Mouse (Mus musculus): ENCODE measurements around the gene Ola1. TPM values are rescaled to one million over a fixed set of nuclear protein-coding genes. Genes with fewer than 3 reads are reported as not detected.

The Ola1 gene
- polyA plus RNA-seq, 2 experiments = 49.7 to 95.4 TPM

- WGBS = no CpG with 5 or more reads among the region's 2 CpGs
- Histone ChIP-seq H3K27ac (replicated peaks; ENCODE audit: low read depth, low read length) (no peak overlapping the region), H3K27me3 (ENCODE audit: control insufficient read depth, insufficient read depth, low read length) (no peaks in the 10 kb centered on the region), H3K4me3 (replicated peaks; ENCODE audit: low read length) (no peak overlapping the region), H3K36me3 (ENCODE audit: control insufficient read depth, insufficient read depth, low read length) (no peaks in the 10 kb centered on the region), H3K9ac (ENCODE audit: low read depth, low read length, severe bottlenecking) (no peak overlapping the region), H3K9me3 (ENCODE audit: control insufficient read depth, low read length) (no peaks in the 10 kb centered on the region), H3K4me1 (ENCODE audit: control insufficient read depth, insufficient read depth, low read length) (no peaks in the 10 kb centered on the region), H3K4me2 (replicated peaks; ENCODE audit: low read depth, low read length, severe bottlenecking) (no peak overlapping the region)
- ATAC-seq (ENCODE audit: low FRiP score, low read depth) = no peak
- no peak for DNase-seq (ENCODE audit: low spot score)
- TF ChIP-seq POLR2A (IDR thresholded peaks at IDR 0.05; ENCODE audit: borderline replicate concordance, extremely low read depth, insufficient read depth, insufficient read length) = no peak
Measured at GRCm38 (mm10) chr2:73080084-73080483, 138.6 kb downstream of the Ola1 start.

- H3K36me3 ChIP-seq (ENCODE audit: control insufficient read depth, insufficient read depth, low read length) = no peaks in the 10 kb centered on the region
- H3K4me1 ChIP-seq (ENCODE audit: control insufficient read depth, insufficient read depth, low read length) = no peaks in the 10 kb centered on the region
- H3K4me2 ChIP-seq (replicated peaks; ENCODE audit: low read depth, low read length, severe bottlenecking) = no peak overlapping the region
- DNase-seq (ENCODE audit: low spot score) (no peak), ATAC-seq (ENCODE audit: low FRiP score, low read depth) (no peak)
- no peaks in the 10 kb centered on the region for H3K27me3 ChIP-seq (ENCODE audit: control insufficient read depth, insufficient read depth, low read length)
- 72% methylated on average over 15 of the region's 15 CpGs for WGBS
- H3K9ac ChIP-seq (ENCODE audit: low read depth, low read length, severe bottlenecking) = no peak overlapping the region
- no peak for TF ChIP-seq POLR2A (IDR thresholded peaks at IDR 0.05; ENCODE audit: borderline replicate concordance, extremely low read depth, insufficient read depth, insufficient read length)
- H3K9me3 ChIP-seq (ENCODE audit: control insufficient read depth, low read length) = no peaks in the 10 kb centered on the region
- H3K27ac ChIP-seq (replicated peaks; ENCODE audit: low read depth, low read length) = no peak overlapping the region
- no peak overlapping the region for H3K4me3 ChIP-seq (replicated peaks; ENCODE audit: low read length)
Measured at GRCm38 (mm10) chr2:73079311-73079710, 139.4 kb downstream of the Ola1 start.

- no peak for TF ChIP-seq POLR2A (IDR thresholded peaks at IDR 0.05; ENCODE audit: borderline replicate concordance, extremely low read depth, insufficient read depth, insufficient read length)
- H3K4me3 ChIP-seq (replicated peaks; ENCODE audit: low read length) = no peak overlapping the region
- H3K9ac ChIP-seq (ENCODE audit: low read depth, low read length, severe bottlenecking) = no peak overlapping the region
- no peaks in the 10 kb centered on the region for H3K9me3 ChIP-seq (ENCODE audit: control insufficient read depth, low read length)
- H3K27me3 ChIP-seq (ENCODE audit: control insufficient read depth, insufficient read depth, low read length) = no peaks in the 10 kb centered on the region
- H3K27ac ChIP-seq (replicated peaks; ENCODE audit: low read depth, low read length) = no peak overlapping the region
- no peaks in the 10 kb centered on the region for H3K4me1 ChIP-seq (ENCODE audit: control insufficient read depth, insufficient read depth, low read length)
- 91% methylated on average over 11 of the region's 11 CpGs for WGBS
- ATAC-seq (ENCODE audit: low FRiP score, low read depth) = no peak
- H3K36me3 ChIP-seq (ENCODE audit: control insufficient read depth, insufficient read depth, low read length) = no peaks in the 10 kb centered on the region
- DNase-seq (ENCODE audit: low spot score) = no peak
- H3K4me2 ChIP-seq (replicated peaks; ENCODE audit: low read depth, low read length, severe bottlenecking) = no peak overlapping the region
Measured at GRCm38 (mm10) chr2:73073811-73074472, 144.8 kb downstream of the Ola1 start.

GRCm38 (mm10) chr2:73071201-73071600, 147.5 kb downstream of the Ola1 start:
- WGBS = 72% methylated on average over 2 of the region's 2 CpGs
- Histone ChIP-seq H3K36me3 (ENCODE audit: control insufficient read depth, insufficient read depth, low read length) (no peaks in the 10 kb centered on the region), H3K4me1 (ENCODE audit: control insufficient read depth, insufficient read depth, low read length) (peaks cover 9% of the 10 kb centered on the region), H3K9me3 (ENCODE audit: control insufficient read depth, low read length) (no peaks in the 10 kb centered on the region), H3K27me3 (ENCODE audit: control insufficient read depth, insufficient read depth, low read length) (no peaks in the 10 kb centered on the region), H3K4me3 (replicated peaks; ENCODE audit: low read length) (no peak overlapping the region), H3K9ac (ENCODE audit: low read depth, low read length, severe bottlenecking) (no peak overlapping the region), H3K4me2 (replicated peaks; ENCODE audit: low read depth, low read length, severe bottlenecking) (no peak overlapping the region), H3K27ac (replicated peaks; ENCODE audit: low read depth, low read length) (no peak overlapping the region)
- TF ChIP-seq POLR2A (IDR thresholded peaks at IDR 0.05; ENCODE audit: borderline replicate concordance, extremely low read depth, insufficient read depth, insufficient read length) = no peak
- no peak for ATAC-seq (ENCODE audit: low FRiP score, low read depth)
- DNase-seq (ENCODE audit: low spot score) = no peak

- 62% methylated on average over 10 of the region's 10 CpGs for WGBS
- TF ChIP-seq POLR2A (IDR thresholded peaks at IDR 0.05; ENCODE audit: borderline replicate concordance, extremely low read depth, insufficient read depth, insufficient read length) = no peak
- no peak for ATAC-seq (ENCODE audit: low FRiP score, low read depth)
- H3K27ac ChIP-seq (replicated peaks; ENCODE audit: low read depth, low read length) = no peak overlapping the region
- no peaks in the 10 kb centered on the region for H3K27me3 ChIP-seq (ENCODE audit: control insufficient read depth, insufficient read depth, low read length)
- H3K36me3 ChIP-seq (ENCODE audit: control insufficient read depth, insufficient read depth, low read length) = no peaks in the 10 kb centered on the region
- no peak for DNase-seq (ENCODE audit: low spot score)
- H3K4me2 ChIP-seq (replicated peaks; ENCODE audit: low read depth, low read length, severe bottlenecking) = no peak overlapping the region
- no peaks in the 10 kb centered on the region for H3K9me3 ChIP-seq (ENCODE audit: control insufficient read depth, low read length)
- no peak overlapping the region for H3K9ac ChIP-seq (ENCODE audit: low read depth, low read length, severe bottlenecking)
- no peak overlapping the region for H3K4me3 ChIP-seq (replicated peaks; ENCODE audit: low read length)
- peaks cover 10% of the 10 kb centered on the region for H3K4me1 ChIP-seq (ENCODE audit: control insufficient read depth, insufficient read depth, low read length)
Measured at GRCm38 (mm10) chr2:73070449-73071076, 148.2 kb downstream of the Ola1 start.

Measured in limb, embryonic 14.5 days (tissue).